Mouse (Mus musculus): ENCODE measurements around the gene Nek8. TPM values are rescaled to one million over a fixed set of nuclear protein-coding genes. Genes with fewer than 3 reads are reported as not detected.

Gene Nek8
- polyA plus RNA-seq, 1 experiment from 2014 or later: 14.1 TPM

Small RNA genes within 50 kb of the gene (microRNA-seq; reads per million reads assigned to microRNA genes)
- gene Mir7653 (ENCODE audit: borderline number of aligned reads): not detected

Other genes starting within 250 kb of the Nek8 start
- gene Sez6, start 245.9 kb downstream of the Nek8 start, polyA plus RNA-seq (2015; fragmentation: Nextera tagmentation; extraction: Ambion mirVana): 0.26 TPM in 2 replicates
- gene Phf12, start 193.9 kb downstream of the Nek8 start, polyA plus RNA-seq (2015; fragmentation: Nextera tagmentation; extraction: Ambion mirVana): 15.1 and 18.4 TPM in 2 replicates
- gene Dhrs13, start 144.4 kb downstream of the Nek8 start, polyA plus RNA-seq (2015; fragmentation: Nextera tagmentation; extraction: Ambion mirVana): 10.2 TPM in 2 replicates
- gene Flot2, start 138.7 kb downstream of the Nek8 start, polyA plus RNA-seq (2015; fragmentation: Nextera tagmentation; extraction: Ambion mirVana): 50.3 and 55.3 TPM in 2 replicates
- gene Eral1, start 96.3 kb downstream of the Nek8 start, polyA plus RNA-seq (2015; fragmentation: Nextera tagmentation; extraction: Ambion mirVana): 22.4 and 24.5 TPM in 2 replicates
- gene Fam222b, start 82.0 kb downstream of the Nek8 start, polyA plus RNA-seq (2015; fragmentation: Nextera tagmentation; extraction: Ambion mirVana): 6.1 and 6.6 TPM in 2 replicates
- 57.5 and 58.6 TPM in 2 replicates for gene Traf4, start 11.1 kb downstream of the Nek8 start, polyA plus RNA-seq (2015; fragmentation: Nextera tagmentation; extraction: Ambion mirVana)
- 12.2 and 13.5 TPM in 2 replicates for gene Tlcd1, start within 50 bp of the Nek8 start, polyA plus RNA-seq (2015; fragmentation: Nextera tagmentation; extraction: Ambion mirVana)
- 1,919 and 1,995 TPM in 2 replicates for gene Rpl23a, start 6.9 kb upstream of the Nek8 start, polyA plus RNA-seq (2015; fragmentation: Nextera tagmentation; extraction: Ambion mirVana)
- 26.4 and 29.6 TPM in 2 replicates for gene Rab34, start 11.8 kb upstream of the Nek8 start, polyA plus RNA-seq (2015; fragmentation: Nextera tagmentation; extraction: Ambion mirVana)
- gene Proca1, start 16.7 kb upstream of the Nek8 start, polyA plus RNA-seq (2015; fragmentation: Nextera tagmentation; extraction: Ambion mirVana): 0.49 and 0.84 TPM in 2 replicates
- 74.6 and 74.7 TPM in 2 replicates for gene Sdf2, start 69.1 kb upstream of the Nek8 start, polyA plus RNA-seq (2015; fragmentation: Nextera tagmentation; extraction: Ambion mirVana)
- gene Supt6, start 69.3 kb upstream of the Nek8 start, polyA plus RNA-seq (2015; fragmentation: Nextera tagmentation; extraction: Ambion mirVana): 16.4 and 16.6 TPM in 2 replicates
- gene 2610507B11Rik, start 85.1 kb upstream of the Nek8 start, polyA plus RNA-seq (2015; fragmentation: Nextera tagmentation; extraction: Ambion mirVana): 88.6 and 107 TPM in 2 replicates
- 0.21 and 0.29 TPM in 2 replicates for gene BC030499, start 114.2 kb upstream of the Nek8 start, polyA plus RNA-seq (2015; fragmentation: Nextera tagmentation; extraction: Ambion mirVana)
- 28.0 and 31.5 TPM in 2 replicates for gene Spag5, start 124.9 kb upstream of the Nek8 start, polyA plus RNA-seq (2015; fragmentation: Nextera tagmentation; extraction: Ambion mirVana)
- gene Aldoc, start 146.3 kb upstream of the Nek8 start, polyA plus RNA-seq (2015; fragmentation: Nextera tagmentation; extraction: Ambion mirVana): 2.3 TPM in 2 replicates
- 43.9 and 47.9 TPM in 2 replicates for gene Pigs, start 151.7 kb upstream of the Nek8 start, polyA plus RNA-seq (2015; fragmentation: Nextera tagmentation; extraction: Ambion mirVana)
- 36.8 and 39.5 TPM in 2 replicates for gene Unc119, start 166.8 kb upstream of the Nek8 start, polyA plus RNA-seq (2015; fragmentation: Nextera tagmentation; extraction: Ambion mirVana)
- 22.4 and 33.0 TPM in 2 replicates for gene Foxn1, start 209.9 kb upstream of the Nek8 start, polyA plus RNA-seq (2015; fragmentation: Nextera tagmentation; extraction: Ambion mirVana)
- 0.43 and 0.76 TPM in 2 replicates for gene Slc13a2, start 245.5 kb upstream of the Nek8 start, polyA plus RNA-seq (2015; fragmentation: Nextera tagmentation; extraction: Ambion mirVana)